Comparison of ENCODE assay signal across 9 mouse cellular contexts in the genomic region with DNA sequence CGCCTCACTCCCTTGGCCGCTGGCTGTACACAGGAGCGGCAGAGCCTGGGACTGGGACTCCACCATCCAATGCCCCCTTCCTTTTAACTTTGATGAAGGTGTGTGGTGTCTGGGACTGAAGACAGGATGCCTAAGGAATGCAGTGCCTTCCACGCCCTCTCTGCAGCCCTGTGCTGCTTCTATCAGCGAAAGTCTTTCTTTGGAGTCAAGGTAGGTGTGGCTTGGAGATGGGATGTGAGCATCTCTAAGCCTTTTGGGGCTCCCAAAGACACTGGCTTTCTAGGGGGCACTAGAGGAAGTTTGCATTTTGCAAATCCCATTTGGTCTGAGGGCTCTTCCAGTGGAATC.
A peak's percentile ranks its signal among the peaks of the same experiment; 100 is the strongest.
DNase-seq lines count a peak whose midpoint lies in the region; ATAC-seq lines count a peak whose summit lies in the region.
"Had no signal": no experiment of that assay in that cellular context is flagged by ENCODE, and none has a peak within 500 bp of the region (broad histone marks: within the 10 kb centered on the region; RNA-seq: fewer than 3 reads in every experiment).

No protein-coding gene starts in this region.

- 0 out of 2 replicates have a peak, but pooled peaks have one; percentile 13 for ATAC-seq in kidney, embryonic 16.5 days (ENCODE audit: low FRiP score, low TSS enrichment)
- ATAC-seq in embryonic facial prominence, embryonic 11.5 days (replicated peaks; ENCODE audit: insufficient number of reproducible peaks, low FRiP score, low TSS enrichment, low read depth): no peak
- ATAC-seq in hindbrain, embryonic 14.5 days (ENCODE audit: low FRiP score): no peak; the same call in 1 of the 2 replicates
- peak; percentile 2; the same call in 1 of the 2 replicates for ATAC-seq in neural tube, embryonic 13.5 days (ENCODE audit: low read depth)

- no peak overlapping the region; the same call in 1 of the 2 replicates for H3K27ac ChIP-seq in kidney, embryonic 16.5 days (ENCODE audit: low read length)
- no peak overlapping the region for H3K27ac ChIP-seq in embryonic facial prominence, embryonic 11.5 days (replicated peaks; ENCODE audit: low read depth, low read length)
- H3K27ac ChIP-seq in hindbrain, embryonic 14.5 days: no peak overlapping the region
- H3K27ac ChIP-seq in neural tube, embryonic 13.5 days (replicated peaks): peak overlapping the region; percentile 61

- WGBS in kidney, embryonic 16.5 days: 46% methylated on average over 5 of the region's 5 CpGs
- WGBS in embryonic facial prominence, embryonic 11.5 days: 16% methylated on average over 5 of the region's 5 CpGs
- WGBS in hindbrain, embryonic 14.5 days: 37% methylated on average over 5 of the region's 5 CpGs
- 33% methylated on average over 5 of the region's 5 CpGs for WGBS in neural tube, embryonic 13.5 days

- H3K4me1 ChIP-seq in kidney, embryonic 16.5 days (ENCODE audit: insufficient read depth, low read length): peaks cover 37% of the 10 kb centered on the region
- peaks cover 5% of the 10 kb centered on the region for H3K4me1 ChIP-seq in embryonic facial prominence, embryonic 11.5 days (ENCODE audit: control insufficient read depth, insufficient read depth, low read length)
- H3K4me1 ChIP-seq in hindbrain, embryonic 14.5 days (replicated peaks; ENCODE audit: control insufficient read depth, insufficient read depth, low read length): peaks cover 35% of the 10 kb centered on the region
- peaks cover 69% of the 10 kb centered on the region for H3K4me1 ChIP-seq in neural tube, embryonic 13.5 days (replicated peaks)

- no peaks in the 10 kb centered on the region for H3K9me3 ChIP-seq in kidney, embryonic 16.5 days (ENCODE audit: low read length)
- no peaks in the 10 kb centered on the region for H3K9me3 ChIP-seq in embryonic facial prominence, embryonic 11.5 days (replicated peaks; ENCODE audit: control insufficient read depth, low read length)
- H3K9me3 ChIP-seq in hindbrain, embryonic 14.5 days (ENCODE audit: control insufficient read depth, low read length): no peaks in the 10 kb centered on the region
- H3K9me3 ChIP-seq in neural tube, embryonic 13.5 days: no peaks in the 10 kb centered on the region
- H3K9me3 ChIP-seq: megakaryocyte, embryonic 14.5 days had no signal

- no peak for DNase-seq in kidney, adult 18-20 months
- no peak for DNase-seq in embryonic facial prominence, embryonic 11.5 days (ENCODE audit: low spot score)
- no peak for DNase-seq in hindbrain, embryonic 14.5 days (ENCODE audit: low spot score)
- DNase-seq in layer of hippocampus, adult 8-10 months (ENCODE audit: low spot score in 2 of 2): no peak
- no peak for DNase-seq in embryo, embryonic 9.5 days (ENCODE audit: extremely low spot score)
- DNase-seq: layer of hippocampus, adult 9-11 months had no signal

- no peak overlapping the region for H3K4me3 ChIP-seq in kidney, embryonic 16.5 days (ENCODE audit: low read length)
- no peak overlapping the region for H3K4me3 ChIP-seq in embryonic facial prominence, embryonic 11.5 days (ENCODE audit: low read depth, low read length)
- H3K4me3 ChIP-seq in hindbrain, embryonic 14.5 days (replicated peaks; ENCODE audit: low read length): no peak overlapping the region; the same call in 1 of the 2 replicates
- peak overlapping the region; percentile 6 for H3K4me3 ChIP-seq in neural tube, embryonic 13.5 days
- H3K4me3 ChIP-seq: megakaryocyte, embryonic 14.5 days had no signal

- H3K9ac ChIP-seq in kidney, embryonic 16.5 days (replicated peaks; ENCODE audit: low read length): peak overlapping the region; percentile 39; the same call in 1 of the 2 replicates
- H3K9ac ChIP-seq in embryonic facial prominence, embryonic 11.5 days (replicated peaks; ENCODE audit: low read length): 0 out of 2 replicates have a peak overlapping the region, but pooled peaks have one; percentile 6
- no peak overlapping the region for H3K9ac ChIP-seq in hindbrain, embryonic 14.5 days
- H3K9ac ChIP-seq in neural tube, embryonic 13.5 days: peak overlapping the region; percentile 38; the same call in 1 of the 2 replicates

- no peaks in the 10 kb centered on the region for H3K36me3 ChIP-seq in kidney, embryonic 16.5 days (ENCODE audit: insufficient read depth, low read length)
- H3K36me3 ChIP-seq in embryonic facial prominence, embryonic 11.5 days (replicated peaks; ENCODE audit: control insufficient read depth, insufficient read depth, low read depth, low read length): no peaks in the 10 kb centered on the region
- H3K36me3 ChIP-seq in hindbrain, embryonic 14.5 days (replicated peaks; ENCODE audit: control insufficient read depth, insufficient read depth): no peaks in the 10 kb centered on the region
- no peaks in the 10 kb centered on the region for H3K36me3 ChIP-seq in neural tube, embryonic 13.5 days

- H3K4me2 ChIP-seq in kidney, embryonic 16.5 days (replicated peaks; ENCODE audit: low read depth, low read length): peak overlapping the region; percentile 26; the same call in 1 of the 2 replicates
- H3K4me2 ChIP-seq in embryonic facial prominence, embryonic 11.5 days (ENCODE audit: low read depth, low read length): no peak overlapping the region
- peak overlapping the region; percentile 10; the same call in 1 of the 2 replicates for H3K4me2 ChIP-seq in hindbrain, embryonic 14.5 days (replicated peaks)
- H3K4me2 ChIP-seq in neural tube, embryonic 13.5 days: peak overlapping the region; percentile 36

- no peaks in the 10 kb centered on the region for H3K27me3 ChIP-seq in kidney, embryonic 16.5 days (ENCODE audit: insufficient read depth, low read length)
- no peaks in the 10 kb centered on the region for H3K27me3 ChIP-seq in embryonic facial prominence, embryonic 11.5 days (ENCODE audit: control insufficient read depth, insufficient read depth, low read length)
- H3K27me3 ChIP-seq in hindbrain, embryonic 14.5 days (ENCODE audit: control insufficient read depth, insufficient read depth, low read length): no peaks in the 10 kb centered on the region
- no peaks in the 10 kb centered on the region for H3K27me3 ChIP-seq in neural tube, embryonic 13.5 days

Comparison
In these comparisons a context has a peak if more than half of its experiments do, and no peak if none do; other contexts are left out.
1. ATAC-seq: peak in kidney, embryonic 16.5 days (single experiment) and neural tube, embryonic 13.5 days (single experiment); none in embryonic facial prominence, embryonic 11.5 days (single experiment) and hindbrain, embryonic 14.5 days (single experiment).